Mouse (Mus musculus): ENCODE results near the gene Ddah1. TPM values are rescaled to one million over a fixed set of nuclear protein-coding genes. Genes with fewer than 3 reads are reported as not detected.

Ddah1 gene
- total and polyA plus RNA-seq, 3 experiments, result 4.5 to 5.9 (median 5.4) TPM

GRCm38 (mm10) chr3:145817276-145817675, 58.8 kb downstream of the Ddah1 start:
- intact Hi-C loops (cut with DNase I), result no loop called here
- 39% methylated on average over 6 of the region's 6 CpGs for WGBS
- no peaks in the 10 kb centered on the region for H3K36me3 ChIP-seq (ENCODE audit: control insufficient read depth, insufficient read depth, low read length)
- no peaks in the 10 kb centered on the region for H3K4me1 ChIP-seq (ENCODE audit: control insufficient read depth, insufficient read depth, low read length)
- no peaks in the 10 kb centered on the region for H3K79me2 ChIP-seq (replicated peaks; ENCODE audit: control insufficient read depth, insufficient read depth, low read length)
- no peak overlapping the region for H3K27ac ChIP-seq
- DNase-seq, result no peak
- TF ChIP-seq EP300 (IDR thresholded peaks at IDR 0.05; ENCODE audit: insufficient read depth, low read depth, low read length) (no peak), POLR2A (IDR thresholded peaks at IDR 0.05; ENCODE audit: insufficient read depth, low read depth, low read length) (no peak), CTCF (IDR thresholded peaks at IDR 0.05) (no peak)
- no peaks in the 10 kb centered on the region for H3K27me3 ChIP-seq (ENCODE audit: control insufficient read depth, insufficient read depth, low read length)
- H3K9ac ChIP-seq (ENCODE audit: low read depth, low read length), result no peak overlapping the region
- H3K4me3 ChIP-seq, result no peak overlapping the region

DNA sequence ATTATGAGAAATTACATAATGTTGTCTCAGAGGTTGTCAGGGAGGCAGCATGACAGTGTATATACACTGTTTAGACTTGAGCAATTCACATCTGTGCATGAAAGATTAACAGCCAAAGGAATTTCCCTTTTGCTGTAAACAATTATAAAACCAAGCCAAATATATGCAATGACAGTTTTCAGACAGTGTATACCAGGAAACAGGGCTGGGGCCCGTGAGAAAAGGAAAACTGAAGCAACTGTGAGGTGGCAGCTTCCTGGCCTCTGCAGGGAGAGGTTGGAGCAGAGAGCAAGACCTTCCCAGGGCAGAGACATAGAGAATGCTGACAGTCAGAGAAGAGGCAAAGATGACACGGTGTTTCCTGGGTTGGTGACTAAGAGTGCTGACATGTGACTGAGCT, 62.0 kb downstream of the Ddah1 start:
- Histone ChIP-seq H3K4me3 (no peak overlapping the region), H3K4me1 (ENCODE audit: control insufficient read depth, insufficient read depth, low read length) (no peaks in the 10 kb centered on the region), H3K27me3 (ENCODE audit: control insufficient read depth, insufficient read depth, low read length) (no peaks in the 10 kb centered on the region), H3K79me2 (replicated peaks; ENCODE audit: control insufficient read depth, insufficient read depth, low read length) (no peaks in the 10 kb centered on the region), H3K27ac (no peak overlapping the region), H3K9ac (ENCODE audit: low read depth, low read length) (no peak overlapping the region), H3K36me3 (ENCODE audit: control insufficient read depth, insufficient read depth, low read length) (no peaks in the 10 kb centered on the region)
- intact Hi-C loops (cut with DNase I), result no loop called here
- TF ChIP-seq POLR2A (IDR thresholded peaks at IDR 0.05; ENCODE audit: insufficient read depth, low read depth, low read length) (no peak), EP300 (IDR thresholded peaks at IDR 0.05; ENCODE audit: insufficient read depth, low read depth, low read length) (no peak), CTCF (IDR thresholded peaks at IDR 0.05) (no peak)
- 36% methylated on average over 2 of the region's 2 CpGs for WGBS
- no peak for DNase-seq

GRCm38 (mm10) chr3:145820938-145821337, 62.5 kb downstream of the Ddah1 start:
- no peaks in the 10 kb centered on the region for H3K4me1 ChIP-seq (ENCODE audit: control insufficient read depth, insufficient read depth, low read length)
- no peak for DNase-seq
- H3K4me3 ChIP-seq, result no peak overlapping the region
- 97% methylated on average over 2 of the region's 2 CpGs for WGBS
- H3K36me3 ChIP-seq (ENCODE audit: control insufficient read depth, insufficient read depth, low read length), result no peaks in the 10 kb centered on the region
- H3K27ac ChIP-seq, result no peak overlapping the region
- intact Hi-C loops (cut with DNase I), result no loop called here
- TF ChIP-seq CTCF (IDR thresholded peaks at IDR 0.05) (no peak), POLR2A (IDR thresholded peaks at IDR 0.05; ENCODE audit: insufficient read depth, low read depth, low read length) (no peak), EP300 (IDR thresholded peaks at IDR 0.05; ENCODE audit: insufficient read depth, low read depth, low read length) (no peak)
- H3K27me3 ChIP-seq (ENCODE audit: control insufficient read depth, insufficient read depth, low read length), result no peaks in the 10 kb centered on the region
- no peak overlapping the region for H3K9ac ChIP-seq (ENCODE audit: low read depth, low read length)
- no peaks in the 10 kb centered on the region for H3K79me2 ChIP-seq (replicated peaks; ENCODE audit: control insufficient read depth, insufficient read depth, low read length)

DNA sequence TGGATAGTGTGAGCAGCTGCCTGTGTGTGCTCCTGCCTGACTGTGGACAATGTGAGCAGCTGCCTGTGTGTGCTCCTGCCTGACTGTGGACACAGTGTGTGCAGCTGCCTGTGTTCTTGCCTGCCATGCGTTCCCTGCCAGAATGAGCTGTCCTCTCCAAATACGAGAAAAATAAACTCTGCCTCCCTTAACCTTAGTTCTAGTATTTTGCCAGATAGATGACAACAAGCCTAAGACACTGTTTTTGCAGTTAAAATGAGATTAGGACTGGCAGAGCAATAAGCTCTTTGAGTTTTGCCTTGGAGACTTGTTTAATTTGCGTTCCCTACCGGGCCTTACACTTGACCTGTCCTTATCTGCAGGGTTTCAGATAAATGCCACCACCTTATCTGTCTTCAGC, 63.7 kb downstream of the Ddah1 start:
- H3K36me3 ChIP-seq (ENCODE audit: control insufficient read depth, insufficient read depth, low read length), result no peaks in the 10 kb centered on the region
- intact Hi-C loops (cut with DNase I), result no loop called here
- no peak overlapping the region for H3K27ac ChIP-seq
- DNase-seq, result no peak
- no peak overlapping the region for H3K4me3 ChIP-seq
- no peaks in the 10 kb centered on the region for H3K79me2 ChIP-seq (replicated peaks; ENCODE audit: control insufficient read depth, insufficient read depth, low read length)
- TF ChIP-seq POLR2A (IDR thresholded peaks at IDR 0.05; ENCODE audit: insufficient read depth, low read depth, low read length), result no peak
- no peak for TF ChIP-seq CTCF (IDR thresholded peaks at IDR 0.05)
- no peak for TF ChIP-seq EP300 (IDR thresholded peaks at IDR 0.05; ENCODE audit: insufficient read depth, low read depth, low read length)
- H3K9ac ChIP-seq (ENCODE audit: low read depth, low read length), result no peak overlapping the region
- 74% methylated on average over 4 of the region's 4 CpGs for WGBS
- no peaks in the 10 kb centered on the region for H3K27me3 ChIP-seq (ENCODE audit: control insufficient read depth, insufficient read depth, low read length)
- H3K4me1 ChIP-seq (ENCODE audit: control insufficient read depth, insufficient read depth, low read length), result no peaks in the 10 kb centered on the region; the same call in 1 of the 2 replicates

DNA sequence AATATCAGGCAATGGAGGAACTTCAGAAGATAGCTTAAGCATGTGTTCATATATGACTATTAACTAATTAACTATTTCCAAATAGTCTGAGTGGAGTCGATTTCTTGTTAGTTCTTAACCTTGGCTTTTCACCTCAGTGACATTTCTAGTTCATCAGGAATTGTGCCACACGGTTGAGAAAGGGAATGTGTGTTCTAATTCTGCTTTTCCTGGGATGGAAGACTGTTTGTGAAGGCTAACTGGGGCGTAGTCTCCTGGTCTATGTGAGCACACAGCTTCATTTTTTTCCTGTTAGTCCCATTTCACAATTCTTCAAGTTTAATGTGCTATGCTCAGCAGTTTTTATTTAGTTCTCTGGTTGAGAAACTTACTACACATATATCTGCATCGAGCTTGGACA, 65.2 kb downstream of the Ddah1 start:
- Histone ChIP-seq H3K27me3 (ENCODE audit: control insufficient read depth, insufficient read depth, low read length) (no peaks in the 10 kb centered on the region), H3K4me1 (ENCODE audit: control insufficient read depth, insufficient read depth, low read length) (peaks cover 2% of the 10 kb centered on the region), H3K27ac (no peak overlapping the region), H3K9ac (ENCODE audit: low read depth, low read length) (no peak overlapping the region), H3K36me3 (ENCODE audit: control insufficient read depth, insufficient read depth, low read length) (no peaks in the 10 kb centered on the region), H3K79me2 (replicated peaks; ENCODE audit: control insufficient read depth, insufficient read depth, low read length) (no peaks in the 10 kb centered on the region), H3K4me3 (no peak overlapping the region)
- TF ChIP-seq POLR2A (IDR thresholded peaks at IDR 0.05; ENCODE audit: insufficient read depth, low read depth, low read length), result no peak
- no peak for TF ChIP-seq CTCF (IDR thresholded peaks at IDR 0.05)
- TF ChIP-seq EP300 (IDR thresholded peaks at IDR 0.05; ENCODE audit: insufficient read depth, low read depth, low read length), result no peak
- intact Hi-C loops (cut with DNase I), result no loop called here
- no peak for DNase-seq
- WGBS, result 92% methylated on average over 4 of the region's 4 CpGs

GRCm38 (mm10) chr3:145825416-145826055, 67.1 kb downstream of the Ddah1 start:
- H3K27me3 ChIP-seq (ENCODE audit: control insufficient read depth, insufficient read depth, low read length), result no peaks in the 10 kb centered on the region
- H3K36me3 ChIP-seq (ENCODE audit: control insufficient read depth, insufficient read depth, low read length), result no peaks in the 10 kb centered on the region
- 89% methylated on average over 11 of the region's 11 CpGs for WGBS
- H3K27ac ChIP-seq, result no peak overlapping the region
- H3K79me2 ChIP-seq (replicated peaks; ENCODE audit: control insufficient read depth, insufficient read depth, low read length), result no peaks in the 10 kb centered on the region
- intact Hi-C loops (cut with DNase I), result no loop called here
- no peak overlapping the region for H3K4me3 ChIP-seq
- H3K9ac ChIP-seq (ENCODE audit: low read depth, low read length), result no peak overlapping the region
- TF ChIP-seq EP300 (IDR thresholded peaks at IDR 0.05; ENCODE audit: insufficient read depth, low read depth, low read length) (no peak), CTCF (IDR thresholded peaks at IDR 0.05) (no peak), POLR2A (IDR thresholded peaks at IDR 0.05; ENCODE audit: insufficient read depth, low read depth, low read length) (no peak)
- no peak for DNase-seq
- peaks cover 2% of the 10 kb centered on the region for H3K4me1 ChIP-seq (ENCODE audit: control insufficient read depth, insufficient read depth, low read length)
